Mouse (Mus musculus) brain, embryonic 18.5 days (tissue): ENCODE results near the gene Rbm42.

Experiments
- DNase-seq: peaks from one replicate; pipeline ENCODE4 v3.0.0-alpha.2; 2012; ENCODE audit warnings: low read depth, low spot score

Gene Rbm42

DNA sequence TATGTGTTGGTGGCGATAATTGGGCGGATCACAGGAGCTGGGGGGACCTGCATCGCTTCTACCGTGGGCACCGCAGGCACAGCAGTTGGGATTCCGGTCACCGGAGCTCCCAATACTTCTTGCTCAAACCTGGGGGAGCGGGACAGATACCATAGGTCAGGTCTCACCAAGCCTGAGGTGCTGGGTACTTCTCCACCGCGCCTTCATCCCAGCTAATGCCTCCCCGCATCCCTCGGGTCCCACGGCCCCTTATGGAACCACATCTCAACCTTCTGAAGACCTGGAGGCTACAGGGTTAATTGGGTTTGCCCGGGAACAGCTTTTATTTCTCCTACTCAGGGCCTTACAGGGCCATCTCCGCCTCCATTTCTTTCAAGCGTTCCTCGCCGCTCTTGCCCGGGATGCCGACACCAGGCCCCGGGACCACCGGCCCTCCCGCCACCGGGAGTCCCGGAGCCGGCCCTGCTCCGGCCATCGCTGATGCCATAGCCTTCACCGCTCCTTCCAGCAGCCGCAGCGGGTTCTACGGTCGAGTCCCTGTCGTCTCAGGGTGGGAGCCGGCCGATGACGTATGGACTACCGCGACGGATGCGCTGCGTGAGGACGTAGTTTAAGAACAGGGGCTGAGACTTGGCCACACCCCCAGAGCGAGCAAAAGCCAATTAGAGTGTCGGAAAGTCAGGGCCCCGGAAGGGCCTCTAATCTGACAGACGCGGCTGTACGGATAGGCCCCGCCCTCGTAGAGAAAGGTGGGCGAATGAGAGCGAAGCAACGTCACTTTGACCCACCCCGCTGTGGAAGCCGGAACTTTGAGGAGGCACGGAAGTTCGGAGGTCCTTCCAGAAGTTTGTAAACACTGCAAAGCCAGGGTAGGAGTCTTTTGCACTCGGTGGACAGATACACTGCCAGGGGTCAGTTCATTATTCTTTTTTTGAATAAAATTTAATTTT, at the start of gene Rbm42:
TSS of gene Rbm42 (minus strand) at position 727 of the 950 bp plus-strand sequence.
- peak; percentile 98 for DNase-seq

DNA sequence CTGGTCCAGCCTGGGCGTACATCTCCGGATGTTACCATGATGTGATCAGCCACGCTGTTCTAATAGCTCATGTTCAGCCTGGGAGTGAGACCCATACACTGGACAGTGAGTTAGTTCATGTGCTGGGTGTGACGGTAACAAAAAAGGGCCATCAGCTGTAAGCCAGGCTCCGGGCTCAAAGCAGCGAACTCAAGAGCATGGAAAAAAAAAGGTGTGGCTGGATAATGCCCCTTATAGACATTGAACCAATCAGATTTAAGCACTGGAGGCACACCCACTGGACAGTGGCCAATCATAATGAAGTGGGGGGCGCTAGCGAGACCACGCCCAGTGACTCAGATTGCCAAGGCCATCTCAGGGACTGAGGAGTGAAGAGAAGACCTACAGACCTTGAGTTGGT, 48.5 kb upstream of the Rbm42 start, which contains the start of gene 2200002J24Rik:
TSS of gene 2200002J24Rik (plus strand) at position 338 of the 400 bp plus-strand sequence.
- DNase-seq = no peak

DNA sequence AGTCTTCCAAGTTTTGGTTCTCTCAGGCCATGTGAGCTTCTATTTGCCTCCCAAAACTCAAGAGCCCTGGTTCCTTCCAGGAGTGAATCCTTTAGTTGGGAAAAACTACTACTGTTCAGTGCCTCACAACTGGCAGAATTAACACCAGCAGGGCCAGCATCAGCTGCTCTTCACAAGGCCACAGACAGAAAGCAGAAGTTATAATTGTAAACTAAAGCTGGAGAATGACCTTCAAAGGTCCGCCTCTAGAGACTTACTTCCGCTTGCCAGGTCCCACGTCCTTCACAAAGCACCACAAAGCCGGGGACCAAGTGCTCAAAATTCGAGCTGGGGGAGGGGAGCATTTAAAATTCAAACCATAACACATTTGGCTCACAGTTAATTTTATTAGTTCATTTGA, 48.0 kb upstream of the Rbm42 start:
- DNase-seq = no peak

DNA sequence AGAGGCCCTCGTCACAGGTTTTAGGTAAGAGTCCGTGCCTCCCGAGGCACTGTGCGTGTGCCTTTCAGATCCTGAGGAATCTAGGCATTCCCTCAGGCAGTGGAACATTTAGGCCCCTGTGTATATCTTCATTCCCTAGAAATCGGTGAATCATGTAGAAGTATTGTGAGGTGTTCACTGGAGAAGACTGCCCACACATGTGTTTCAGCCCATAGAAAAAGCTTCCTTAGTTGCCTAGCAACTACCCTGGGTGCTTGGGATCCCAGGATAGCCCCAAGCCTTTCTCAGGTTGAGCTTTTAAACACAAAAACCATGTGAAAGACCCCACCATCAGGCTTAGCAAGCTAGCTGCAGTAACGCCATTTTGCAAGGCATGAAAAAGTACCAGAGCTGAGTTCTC, 38.2 kb upstream of the Rbm42 start:
- no peak for DNase-seq

DNA sequence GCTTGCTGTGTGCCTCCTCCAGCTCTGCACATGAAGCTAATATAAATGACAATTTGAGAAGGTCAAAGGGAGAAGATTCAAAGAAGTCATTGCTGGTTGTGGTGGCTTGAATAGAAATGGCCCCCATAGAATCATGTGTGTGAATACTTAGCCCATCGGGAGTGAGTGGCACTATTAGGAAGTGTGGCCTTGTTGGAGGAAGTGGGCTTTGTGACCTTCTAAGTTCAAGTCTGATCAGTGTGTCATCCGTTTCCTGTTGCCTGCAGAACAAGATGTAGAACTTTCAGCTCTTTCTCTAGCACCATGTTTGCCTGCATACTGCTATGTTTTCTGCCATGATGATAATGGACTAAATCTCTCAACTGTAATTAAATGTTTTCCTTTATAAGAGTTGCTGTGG, 33.3 kb upstream of the Rbm42 start:
- no peak for DNase-seq

DNA sequence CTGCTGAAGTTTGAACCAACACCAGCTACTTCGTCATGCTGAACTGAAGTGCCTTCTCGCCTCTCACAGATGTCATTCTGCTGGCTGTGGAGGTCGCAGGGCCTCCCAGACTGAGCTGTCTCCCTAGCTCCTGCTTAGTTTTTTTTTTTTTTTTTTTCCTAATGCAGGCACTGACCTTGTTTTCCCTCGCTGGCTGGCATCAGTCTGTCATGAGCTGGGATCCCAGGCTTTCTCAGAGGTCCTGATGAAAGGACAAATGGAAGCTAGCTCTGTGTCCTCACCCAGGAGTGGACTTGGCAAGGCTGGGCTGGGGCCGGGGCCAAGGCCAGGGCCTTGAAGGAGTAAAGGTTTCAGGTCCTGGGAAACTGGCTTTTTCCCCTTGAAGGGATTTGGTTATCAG, 31.8 kb upstream of the Rbm42 start:
- DNase-seq = no peak

DNA sequence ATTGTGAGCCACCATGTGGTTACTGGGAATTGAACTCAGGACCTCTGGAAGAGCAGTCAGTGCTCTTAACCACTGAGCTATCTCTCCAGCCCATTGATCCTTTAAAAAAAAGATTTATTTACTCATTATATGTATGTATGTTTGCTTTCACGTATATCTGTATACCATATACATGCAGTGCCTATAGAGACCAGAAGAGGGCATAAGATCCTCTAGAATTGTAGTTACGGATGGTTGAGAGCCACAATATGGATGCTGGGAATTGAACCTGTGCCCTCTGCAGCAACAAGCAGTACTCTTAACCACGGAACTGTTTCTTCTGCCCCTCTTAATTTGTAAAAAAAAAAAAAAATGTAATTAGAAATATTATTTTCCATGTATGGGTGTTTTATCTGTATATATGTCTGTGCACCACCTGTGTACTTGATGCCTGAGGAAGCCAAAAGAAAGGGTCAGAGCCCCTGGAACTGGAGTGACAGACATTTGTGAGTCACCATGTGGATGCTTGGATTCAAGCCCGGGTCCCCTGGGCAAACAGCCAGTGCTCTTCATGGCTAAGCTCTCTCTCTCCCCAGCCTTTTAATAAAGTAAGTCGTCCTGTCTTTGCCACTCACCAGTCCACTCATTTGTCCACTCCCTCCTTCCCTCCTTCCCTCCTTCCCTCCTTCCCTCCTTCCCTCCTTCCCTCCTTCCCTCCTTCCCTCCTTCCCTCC, 28.3 kb upstream of the Rbm42 start:
- no peak for DNase-seq

DNA sequence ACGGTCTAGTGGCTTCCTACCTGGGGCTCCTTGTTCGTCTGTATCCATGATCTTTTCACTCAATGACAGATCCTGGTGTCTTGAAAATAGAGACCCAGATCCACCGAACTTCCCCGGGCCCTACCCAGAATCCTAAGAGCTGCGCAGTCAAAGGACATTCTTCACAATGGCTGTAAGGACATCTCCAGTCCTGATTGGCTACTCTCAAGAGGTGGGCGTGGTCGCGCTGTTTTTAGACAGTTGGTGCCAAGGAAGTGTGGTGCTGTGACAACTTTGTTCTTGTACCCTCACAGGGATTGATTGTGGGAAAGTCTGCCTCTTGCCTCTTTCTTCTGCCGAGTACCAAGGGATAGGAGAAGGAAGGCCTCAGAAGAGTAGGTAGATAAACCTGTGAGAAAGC, 21.4 kb upstream of the Rbm42 start, which contains the start of gene Pmis2:
TSS of gene Pmis2 (minus strand) at position 126 of the 400 bp plus-strand sequence.
- no peak for DNase-seq

DNA sequence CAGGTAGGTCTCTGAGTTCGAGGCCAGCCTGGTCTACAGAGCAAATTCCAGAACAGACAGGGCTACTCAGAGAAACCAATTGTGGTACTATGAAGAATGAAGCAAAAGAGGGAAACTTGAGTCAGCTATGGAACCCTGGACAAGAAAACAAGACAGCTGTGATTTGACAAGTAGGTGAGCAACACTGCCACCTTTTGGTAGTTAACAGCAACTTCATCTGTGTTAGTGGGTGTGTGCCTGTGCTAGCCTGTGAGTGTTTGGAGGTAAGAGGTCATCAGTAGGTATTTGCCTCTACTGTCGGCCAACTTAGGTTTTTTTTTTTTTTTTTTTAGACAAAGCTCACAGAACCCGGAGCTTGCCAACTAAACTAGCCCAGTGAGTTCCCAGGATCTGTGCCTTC, 19.1 kb upstream of the Rbm42 start:
- DNase-seq = no peak

DNA sequence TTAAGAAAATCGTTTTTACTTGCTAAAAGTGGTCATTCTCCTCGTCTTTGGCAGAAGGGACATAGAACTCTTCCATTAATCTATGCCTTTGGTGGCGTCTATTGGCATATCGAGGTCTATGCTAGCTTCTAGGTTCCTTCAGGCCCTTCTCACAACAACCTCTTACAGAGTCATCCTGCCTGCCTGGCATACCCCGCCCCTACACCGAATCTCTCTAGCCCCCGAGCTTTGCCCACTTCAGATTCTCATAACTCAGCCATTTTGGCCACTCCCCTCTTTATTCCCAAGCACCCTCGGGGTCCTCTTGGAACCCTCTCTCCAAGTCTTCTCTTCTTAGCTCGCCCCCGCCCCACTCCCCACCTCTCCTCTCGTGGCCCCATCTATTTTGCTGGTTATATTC, 15.2 kb upstream of the Rbm42 start:
- DNase-seq = no peak

DNA sequence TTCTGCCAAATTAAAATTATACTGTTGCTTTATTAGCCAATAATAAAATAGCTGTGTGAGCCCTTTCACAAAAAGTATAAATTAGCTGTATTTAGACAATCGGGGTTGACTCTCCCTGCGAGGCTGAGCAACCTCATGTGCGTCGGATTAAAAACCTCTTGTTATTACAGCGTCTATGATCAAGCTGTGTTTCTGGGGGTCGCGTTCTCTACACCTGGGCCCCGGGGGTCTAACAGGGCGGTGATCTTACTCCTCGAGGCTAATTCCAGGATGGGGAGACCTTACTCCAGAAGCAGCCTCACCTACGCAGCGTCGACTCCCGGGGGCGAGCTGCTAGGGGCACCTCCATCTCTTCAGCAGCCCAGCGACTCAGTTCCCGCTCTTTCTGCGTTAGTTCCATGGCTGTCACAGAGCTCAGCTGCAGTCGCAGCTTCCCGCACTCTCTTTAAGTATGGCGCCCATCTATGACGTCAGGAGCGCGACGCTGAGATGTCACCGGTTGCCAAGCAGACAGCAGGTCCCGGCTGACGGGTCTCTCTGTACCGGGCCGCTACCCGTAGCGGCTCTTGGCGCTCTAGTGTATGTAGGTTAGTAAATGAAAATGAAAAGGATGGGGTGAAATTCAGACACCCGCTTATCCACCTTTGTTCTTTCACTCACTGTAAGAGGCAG, 14.5 kb upstream of the Rbm42 start, which contains the start of gene Haus5:
TSS of gene Haus5 (minus strand) at position 466 of the 672 bp plus-strand sequence.
- peak; percentile 88 for DNase-seq

DNA sequence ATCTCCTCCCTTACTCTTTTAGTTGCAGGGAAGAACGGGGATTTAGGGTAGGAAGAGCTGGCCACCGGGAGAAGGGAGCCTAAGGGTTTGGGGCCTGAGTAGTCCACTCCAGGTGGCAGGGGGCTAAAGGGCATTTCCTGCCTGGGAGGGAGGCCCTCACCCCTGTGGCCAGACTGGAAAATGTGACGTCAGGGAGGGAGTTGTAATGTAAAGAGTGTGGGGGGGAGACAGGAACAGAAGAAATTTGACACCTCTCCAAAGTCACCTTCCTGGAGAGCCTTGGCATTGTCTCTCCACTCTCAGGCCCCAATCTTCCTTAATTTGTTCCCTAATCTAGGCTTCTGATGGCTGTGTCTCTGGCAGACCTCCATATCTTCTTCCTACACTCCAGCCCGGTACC, 11.0 kb downstream of the Rbm42 start:
- no peak for DNase-seq

DNA sequence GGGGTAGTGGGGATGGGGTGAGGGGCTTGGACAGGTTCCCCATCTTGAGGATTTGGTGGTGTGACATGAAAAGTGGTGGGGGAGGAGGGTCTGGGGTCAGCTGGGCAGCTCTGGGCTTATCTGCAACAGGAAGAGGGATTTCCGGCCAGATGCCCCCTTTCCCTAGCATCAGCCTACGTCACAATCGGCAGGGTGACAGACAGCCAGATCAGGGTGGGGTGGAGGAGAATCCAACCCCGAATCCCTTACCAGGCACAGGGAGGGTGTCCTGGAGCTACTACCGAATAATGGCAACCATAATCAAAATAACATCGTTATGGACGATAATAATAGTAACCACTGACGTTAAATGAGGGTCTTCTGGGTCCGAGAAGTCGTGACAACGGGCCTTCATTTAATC, 13.7 kb downstream of the Rbm42 start:
- no peak for DNase-seq

DNA sequence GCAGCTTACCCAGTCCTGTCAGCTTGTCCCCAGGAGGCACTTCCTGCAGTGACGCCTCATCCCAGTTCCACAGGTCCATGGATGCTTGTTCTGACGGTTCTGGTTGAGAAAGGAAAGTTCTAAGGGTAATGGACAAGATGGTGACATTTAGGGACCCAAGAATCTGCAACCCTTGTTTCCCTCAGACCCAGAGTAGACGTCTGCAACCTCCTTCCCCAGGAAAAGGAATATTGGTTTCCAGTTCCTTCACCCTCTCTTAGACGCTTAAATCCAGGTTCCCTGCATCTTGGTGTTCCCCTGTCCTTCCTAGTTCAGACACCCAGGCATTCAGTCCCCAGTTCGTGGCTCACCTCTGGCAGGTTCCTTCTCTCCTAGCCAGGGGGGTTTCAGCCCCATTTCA, 14.4 kb downstream of the Rbm42 start, which contains the start of gene Etv2:
TSS of gene Etv2 (minus strand) at position 101 of the 400 bp plus-strand sequence.
- no peak for DNase-seq

DNA sequence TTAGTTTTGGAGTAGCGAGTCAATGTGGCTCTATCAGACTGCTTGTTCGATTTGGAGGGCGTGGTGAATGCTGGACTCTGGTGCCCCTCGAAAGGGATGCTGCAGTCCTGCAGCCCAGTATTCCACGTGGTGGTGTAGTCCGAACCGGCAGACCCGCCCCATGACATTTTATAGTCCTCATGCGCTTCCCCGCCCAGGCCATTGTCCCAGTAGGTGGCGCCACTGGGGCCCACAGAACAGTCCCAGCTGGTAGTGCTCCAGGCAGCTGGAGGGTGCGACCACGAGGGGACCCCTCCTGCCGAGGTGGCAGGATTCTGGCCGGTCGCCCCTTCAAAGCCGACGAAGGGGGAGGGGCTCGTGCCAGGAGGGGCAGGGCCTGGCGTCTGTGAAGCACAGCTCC, 15.5 kb downstream of the Rbm42 start:
- DNase-seq = no peak

DNA sequence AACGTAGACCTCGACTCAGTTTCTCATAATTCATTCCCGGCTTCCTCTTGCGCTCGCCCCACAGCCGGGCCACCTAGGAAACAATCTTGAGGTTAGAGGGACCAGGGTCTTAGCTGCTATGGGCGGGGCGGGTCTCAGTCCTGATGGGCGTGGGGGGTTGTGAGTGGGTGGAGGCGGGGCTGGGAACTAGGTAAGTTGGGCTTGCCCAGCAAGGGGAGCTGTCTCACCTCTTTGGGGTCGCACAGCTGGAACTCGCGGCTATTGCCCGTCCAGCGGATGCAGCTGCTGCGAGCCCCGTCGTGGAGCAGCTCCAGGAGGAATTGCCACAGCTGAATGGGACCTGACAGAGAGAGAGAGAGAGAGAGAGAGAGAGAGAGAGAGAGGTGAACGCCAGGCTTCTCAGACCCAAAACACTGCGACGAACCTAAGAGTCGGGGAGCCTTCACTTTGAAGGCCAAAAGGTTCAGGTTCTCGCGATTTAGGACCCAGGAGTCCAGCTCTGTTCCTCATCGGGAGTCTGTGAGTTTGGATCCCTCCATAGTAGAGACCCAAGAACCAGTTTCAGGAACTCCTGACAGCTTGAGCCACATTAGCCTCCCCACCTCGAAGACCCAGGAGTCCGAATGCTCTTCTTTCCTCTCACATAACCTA, 16.2 kb downstream of the Rbm42 start:
- DNase-seq = no peak

DNA sequence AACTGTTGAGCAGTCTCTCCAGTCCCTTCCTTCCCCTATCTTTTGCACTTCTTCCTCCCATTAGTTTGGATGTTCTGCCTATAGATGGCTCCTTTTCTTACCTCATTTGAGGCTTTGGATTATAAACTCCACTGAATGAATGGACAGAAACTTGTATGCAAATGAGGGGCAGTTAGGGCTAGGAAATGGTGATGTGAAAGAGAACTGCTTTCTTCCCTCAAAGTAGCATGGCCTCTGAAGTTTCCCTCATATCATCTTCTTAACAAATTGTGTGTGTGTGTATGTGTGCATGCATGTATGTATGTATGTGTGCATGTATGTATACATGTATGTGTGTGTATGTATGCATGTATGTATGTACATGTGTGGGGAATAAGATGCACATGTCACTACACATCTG, 21.1 kb downstream of the Rbm42 start:
- no peak for DNase-seq

DNA sequence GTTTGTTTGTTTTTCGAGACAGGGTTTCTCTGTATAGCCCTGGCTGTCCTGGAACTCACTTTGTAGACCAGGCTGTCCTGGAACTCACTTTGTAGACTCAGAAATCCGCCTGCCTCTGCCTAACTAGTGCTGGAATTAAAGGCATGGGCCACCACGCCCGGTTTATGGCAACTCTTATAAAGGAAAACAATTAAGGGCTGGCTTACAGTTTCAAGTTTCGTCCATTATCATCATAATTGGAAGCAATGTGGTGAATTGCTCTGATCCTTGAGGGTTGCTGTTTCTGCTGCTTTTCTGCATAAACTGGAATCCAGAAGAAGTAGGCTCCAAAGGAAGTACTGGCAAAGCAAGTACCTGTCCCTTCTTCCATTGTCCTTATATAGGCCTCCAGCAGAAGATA, 23.5 kb downstream of the Rbm42 start:
- no peak for DNase-seq

DNA sequence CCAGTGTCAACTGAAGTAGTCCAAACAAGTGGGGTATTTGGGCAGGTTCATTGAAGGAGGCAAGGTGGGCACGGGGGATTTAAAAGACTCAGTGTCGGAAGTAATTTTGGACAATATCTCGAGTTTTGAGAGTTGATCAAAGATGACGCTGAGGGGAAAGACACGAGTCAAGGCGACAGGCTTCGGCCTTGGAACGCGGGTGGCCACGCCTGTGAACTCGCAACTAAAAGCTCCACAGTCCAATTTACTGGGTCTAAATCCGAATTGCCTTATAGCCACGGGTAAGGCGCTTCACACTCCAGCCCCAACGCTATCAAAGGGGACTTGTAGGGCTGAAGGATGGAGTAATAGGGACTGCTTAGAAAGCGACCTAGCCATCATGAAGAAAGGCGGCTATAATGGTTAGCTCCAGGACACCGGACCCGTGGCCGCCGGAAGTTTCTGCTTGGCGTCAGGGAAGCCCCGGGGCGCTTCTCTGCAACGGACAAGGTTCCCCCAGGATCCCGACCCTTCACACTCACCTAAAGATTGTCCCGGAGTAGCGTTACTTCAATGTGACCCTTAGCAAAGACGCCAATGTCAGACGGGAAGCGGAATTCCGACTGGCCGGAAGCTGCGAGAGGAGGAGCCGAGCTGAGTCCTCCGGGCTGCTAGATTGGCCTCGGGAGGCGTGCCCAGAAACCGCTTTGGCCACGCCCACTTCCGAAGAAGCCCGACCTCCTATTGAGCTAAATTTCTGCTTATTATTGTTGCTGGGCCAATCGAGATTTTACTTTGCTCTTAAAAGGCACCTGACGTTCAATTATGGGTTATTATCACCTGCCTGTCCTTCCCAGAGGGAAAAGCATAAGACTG, 24.4 kb downstream of the Rbm42 start, which contains the start of gene Cox6b1:
TSS of gene Cox6b1 (minus strand) at position 622 of the 855 bp plus-strand sequence.
- peak; percentile 83 for DNase-seq

DNA sequence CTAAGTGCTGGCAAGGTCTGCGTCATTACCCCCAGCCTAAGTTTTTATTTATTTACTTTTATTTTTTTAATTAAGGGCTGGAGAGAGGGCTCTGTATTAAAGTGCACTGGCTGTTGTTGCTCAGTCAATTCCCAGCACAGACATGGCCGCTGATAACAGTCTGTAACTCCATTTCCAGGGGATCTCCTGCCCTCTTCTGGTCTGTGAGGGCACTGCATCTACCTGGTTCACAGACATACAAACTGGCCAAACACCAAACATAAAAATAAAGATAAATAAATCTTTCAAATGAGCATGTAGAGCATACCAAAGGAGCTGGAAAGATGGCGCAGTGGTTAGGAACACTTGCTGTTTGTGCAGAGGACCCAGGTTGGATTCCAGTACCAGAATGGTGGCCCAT, 30.9 kb downstream of the Rbm42 start:
- no peak for DNase-seq
